Mouse (Mus musculus): ENCODE data around the gene Iqsec1.

Iqsec1 gene

GRCm38 (mm10) chr6:90707143-90707542 lies 281.3 kb downstream of the Iqsec1 start:
- no peak for DNase-seq (ENCODE audit: low spot score in 2 of 2)

- no peak for DNase-seq (ENCODE audit: low spot score in 2 of 2)
Measured at GRCm38 (mm10) chr6:90706490-90706889, 282.0 kb downstream of the Iqsec1 start.

DNA sequence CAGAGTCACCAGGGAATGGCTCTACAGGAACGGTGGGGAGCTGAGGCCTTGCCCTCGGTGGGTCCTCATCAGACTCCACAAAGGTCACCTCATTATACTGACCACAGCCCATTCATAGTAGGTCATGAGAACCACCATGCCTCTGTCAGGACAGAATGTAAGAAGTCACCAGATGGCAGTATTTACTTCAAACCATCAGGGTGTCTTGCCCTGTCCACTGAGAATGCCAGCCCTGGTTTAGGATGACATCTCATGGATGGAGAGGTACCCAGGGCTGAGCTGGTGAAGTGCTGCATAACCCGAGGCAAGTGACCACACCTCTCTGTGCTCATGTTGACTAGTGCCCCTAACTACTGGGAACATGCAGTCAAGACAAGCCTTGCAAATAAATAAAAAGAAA lies 282.7 kb downstream of the Iqsec1 start:
- DNase-seq (ENCODE audit: low spot score in 2 of 2) = no peak

DNA sequence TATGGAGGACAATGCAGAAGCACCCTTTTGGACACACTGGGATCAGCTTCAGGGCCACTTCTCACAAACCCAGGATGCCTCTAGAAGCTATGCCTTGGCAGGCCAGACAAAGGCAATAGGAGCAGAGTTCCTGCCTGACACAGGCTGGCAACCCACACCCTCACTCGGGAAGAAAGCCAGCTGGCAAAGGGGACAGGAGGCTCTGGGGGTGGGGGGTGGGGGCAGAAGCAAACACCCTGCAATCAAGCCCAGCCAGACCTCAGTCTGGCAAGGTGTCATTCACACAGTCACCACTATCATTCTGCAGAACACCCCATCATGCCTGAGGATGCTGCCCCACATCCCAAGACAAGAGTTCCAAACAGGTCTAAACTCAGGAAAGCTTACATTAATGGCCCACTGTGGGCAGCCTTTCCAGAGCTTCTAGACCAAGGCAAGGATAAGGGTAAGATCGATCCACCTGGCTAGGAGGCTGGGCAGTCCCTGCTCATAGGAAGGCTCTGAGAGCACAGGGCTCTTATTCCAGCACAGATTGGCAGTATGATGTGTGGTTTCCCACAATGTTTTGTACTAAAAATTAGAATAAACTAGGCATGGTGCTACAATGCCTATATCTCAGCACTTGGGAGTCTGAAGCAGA lies 283.7 kb downstream of the Iqsec1 start:
- DNase-seq (ENCODE audit: low spot score in 2 of 2) = no peak

DNA sequence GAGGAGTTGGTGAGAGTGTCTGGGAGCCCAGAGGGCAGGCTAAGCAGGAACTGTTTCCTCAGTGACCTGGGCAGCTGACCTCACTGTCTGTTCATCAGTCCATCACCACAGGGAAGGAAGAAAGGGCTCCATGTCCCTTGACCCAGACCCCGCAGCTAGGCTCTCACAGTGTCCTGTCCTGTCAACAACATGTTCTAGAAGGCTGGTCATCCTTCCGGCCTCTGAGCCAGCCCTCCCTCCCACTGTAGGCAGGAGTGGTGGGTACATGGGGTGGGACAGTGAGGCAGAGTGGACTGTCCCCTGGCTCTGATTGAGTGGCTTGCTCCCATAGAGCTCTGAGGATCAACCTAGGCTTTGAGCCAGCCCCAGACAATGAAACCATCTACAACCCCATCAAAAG lies 284.7 kb downstream of the Iqsec1 start:
- no peak for DNase-seq (ENCODE audit: low spot score in 2 of 2)

- DNase-seq (ENCODE audit: low spot score in 2 of 2) = no peak
Measured at GRCm38 (mm10) chr6:90702837-90703735, 285.4 kb downstream of the Iqsec1 start.

DNA sequence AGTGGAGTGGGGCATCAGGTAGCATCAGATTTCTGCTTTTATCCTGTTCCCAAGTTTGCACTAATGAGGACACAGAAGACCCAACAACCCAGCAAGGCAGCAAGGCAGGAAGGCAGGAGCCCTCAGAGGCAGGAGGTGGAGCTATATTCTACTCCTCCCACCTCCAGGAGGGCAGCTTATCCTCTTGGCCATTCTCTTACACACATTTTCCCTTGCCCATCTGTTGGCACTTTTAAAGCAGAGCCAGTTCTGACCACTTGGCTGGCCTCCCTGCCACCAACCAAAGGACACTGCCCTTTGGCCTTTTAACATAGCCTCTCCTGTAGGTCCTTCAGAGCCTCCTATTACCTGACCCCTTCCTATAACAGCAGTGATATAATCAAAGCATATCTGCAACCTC lies 286.3 kb downstream of the Iqsec1 start:
- DNase-seq (ENCODE audit: low spot score in 2 of 2) = no peak

- DNase-seq (ENCODE audit: low spot score in 2 of 2) = no peak
Measured at GRCm38 (mm10) chr6:90701391-90701790, 287.1 kb downstream of the Iqsec1 start.

DNA sequence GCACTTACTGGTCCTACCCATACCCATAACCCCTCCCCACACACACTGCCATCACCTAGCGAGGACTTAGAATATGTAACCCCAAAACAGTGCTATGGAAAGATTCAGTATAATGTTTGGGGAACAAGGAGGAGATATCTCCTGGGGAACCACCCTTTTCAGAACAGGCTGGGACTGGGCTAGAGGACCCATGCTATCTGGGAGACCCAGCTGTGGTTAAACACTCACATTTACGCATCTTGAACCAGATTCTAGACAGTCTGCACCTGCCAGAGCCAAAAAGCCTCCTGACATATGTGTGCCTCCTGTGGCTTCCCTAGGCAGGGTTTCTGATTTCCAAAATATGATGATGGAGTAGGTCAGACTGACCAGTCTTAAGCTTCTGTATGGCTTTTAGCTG lies 287.7 kb downstream of the Iqsec1 start:
- DNase-seq (ENCODE audit: low spot score in 2 of 2) = no peak

DNA sequence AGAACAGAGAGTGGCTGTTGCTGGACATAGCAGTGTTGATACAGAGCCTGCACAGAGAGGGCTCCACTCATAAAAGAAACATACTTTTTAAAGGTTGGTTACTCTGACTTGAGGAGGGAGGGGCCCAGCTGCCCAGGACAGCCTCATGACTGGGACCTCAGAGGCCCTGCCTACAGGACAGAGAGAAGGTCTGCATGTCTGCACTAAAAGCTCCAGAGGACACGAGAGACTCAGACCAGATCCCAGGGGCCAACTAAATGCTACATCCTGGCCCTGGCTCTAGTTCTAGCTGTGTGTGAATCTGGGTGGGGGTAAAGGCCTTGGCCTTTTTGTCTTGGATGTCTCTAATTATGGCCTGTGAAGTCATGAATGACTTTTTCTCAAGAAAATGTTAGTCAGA lies 288.4 kb downstream of the Iqsec1 start:
- no peak for DNase-seq (ENCODE audit: low spot score in 2 of 2)

DNA sequence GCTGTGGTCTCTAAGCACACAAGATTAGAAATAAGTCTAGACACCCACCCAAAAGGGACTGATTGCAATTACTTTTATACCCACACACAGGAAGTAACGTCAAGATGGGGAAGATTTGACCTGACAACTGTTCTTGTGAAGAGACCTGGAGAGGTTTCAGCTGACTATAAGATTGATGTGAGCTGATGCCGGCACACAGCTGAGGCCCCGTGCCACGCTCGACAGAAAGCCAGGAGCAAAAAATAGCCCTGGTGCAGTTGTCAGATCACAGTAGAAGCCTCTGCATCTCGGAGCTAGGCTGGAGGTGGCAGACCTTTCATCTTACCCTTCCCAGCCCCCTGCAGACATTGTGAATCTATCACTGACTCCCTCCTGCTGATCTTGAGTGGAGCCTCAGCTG lies 289.6 kb downstream of the Iqsec1 start:
- no peak for DNase-seq (ENCODE audit: low spot score in 2 of 2)

DNA sequence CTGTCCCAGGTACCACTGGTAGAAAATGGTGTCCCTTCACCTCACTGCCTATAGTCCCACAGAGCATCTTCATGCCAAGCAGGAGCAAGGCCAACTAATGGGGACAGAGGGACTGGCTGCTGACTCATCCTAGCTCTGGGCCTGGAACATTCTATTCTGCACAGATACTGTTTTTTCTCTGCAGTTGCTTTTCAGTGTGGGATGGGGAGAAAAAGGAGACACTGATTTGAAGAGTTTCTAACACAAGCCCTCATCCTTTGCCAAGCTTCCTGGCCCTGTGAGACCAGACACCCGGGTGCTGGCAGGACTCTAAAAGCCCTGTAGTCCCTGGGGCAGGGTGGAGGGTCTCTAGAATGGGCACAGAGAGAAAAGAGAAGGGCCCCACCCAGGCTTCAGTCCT lies 292.7 kb downstream of the Iqsec1 start:
- DNase-seq (ENCODE audit: low spot score in 2 of 2) = no peak

- DNase-seq (ENCODE audit: low spot score in 2 of 2) = no peak
Measured at GRCm38 (mm10) chr6:90692404-90692803, 296.1 kb downstream of the Iqsec1 start.

DNA sequence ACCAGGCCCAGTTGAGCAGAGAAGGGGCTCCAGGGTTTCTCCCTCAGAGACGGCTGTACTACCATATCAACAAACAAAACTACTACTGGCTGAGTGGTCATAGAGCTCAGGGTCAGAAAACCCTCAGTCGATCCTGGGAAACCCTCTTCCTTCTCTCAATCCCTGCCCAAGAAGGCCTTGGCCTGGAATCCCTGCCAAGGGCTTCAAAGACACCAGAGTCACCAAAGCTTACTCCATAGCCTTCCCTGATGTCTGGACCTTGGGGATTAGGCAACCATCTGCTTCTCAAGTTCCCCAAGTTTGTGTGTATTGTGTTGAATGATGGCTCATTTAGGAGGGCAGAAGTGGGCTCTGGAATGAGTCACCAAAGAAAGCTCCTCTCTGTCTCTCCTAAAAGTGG lies 296.6 kb downstream of the Iqsec1 start:
- DNase-seq (ENCODE audit: low spot score in 2 of 2) = no peak

DNA sequence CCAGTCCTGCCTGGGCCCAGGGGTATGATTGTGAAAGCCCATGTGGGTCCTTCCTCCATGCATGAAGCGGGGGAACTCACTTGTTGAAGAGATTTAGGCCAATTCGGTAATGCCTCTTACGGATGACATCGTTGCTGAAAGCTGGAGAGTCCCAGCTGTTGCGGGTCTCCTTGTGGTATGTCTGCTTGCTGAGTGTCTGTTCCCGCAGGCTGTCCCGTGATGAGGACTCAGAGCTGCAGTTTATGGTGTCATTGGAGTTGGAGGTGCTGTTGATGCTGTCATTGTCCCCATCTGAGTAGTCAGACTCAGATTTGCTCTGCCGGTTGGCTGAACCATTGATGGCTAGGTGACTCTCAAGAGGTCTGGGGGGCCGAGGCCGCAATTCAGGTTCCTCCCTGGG lies 299.0 kb downstream of the Iqsec1 start:
- DNase-seq (ENCODE audit: low spot score in 2 of 2) = no peak

GRCm38 (mm10) chr6:90688742-90689141 lies 299.7 kb downstream of the Iqsec1 start:
- no peak for DNase-seq (ENCODE audit: low spot score in 2 of 2)

- DNase-seq (ENCODE audit: low spot score in 2 of 2) = no peak
Measured at GRCm38 (mm10) chr6:90688003-90688402, 300.5 kb downstream of the Iqsec1 start.

DNA sequence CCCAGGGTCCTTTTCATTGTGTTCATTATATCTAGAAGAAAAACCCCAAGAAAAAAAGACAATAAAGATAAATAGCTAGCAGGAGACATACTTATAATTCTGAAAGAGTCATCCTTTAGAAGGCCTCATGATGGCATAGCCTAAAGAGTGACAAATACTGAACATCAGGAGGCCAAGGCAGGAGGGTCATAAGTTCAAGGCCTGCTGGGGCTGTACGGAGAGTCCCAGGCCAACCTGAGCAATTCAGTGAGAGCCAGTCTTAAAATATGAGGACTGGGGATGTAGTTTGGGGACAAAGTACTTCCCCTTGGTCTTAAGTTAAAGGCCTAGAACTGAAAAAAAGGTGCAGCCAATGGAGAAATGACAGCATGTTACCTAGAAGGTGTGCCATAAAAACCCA lies 301.7 kb downstream of the Iqsec1 start:
- DNase-seq (ENCODE audit: low spot score in 2 of 2) = no peak

GRCm38 (mm10) chr6:90683831-90684532 lies 304.5 kb downstream of the Iqsec1 start:
- no peak for DNase-seq (ENCODE audit: low spot score in 2 of 2)

GRCm38 (mm10) chr6:90680401-90680800 lies 308.1 kb downstream of the Iqsec1 start:
- no peak for DNase-seq (ENCODE audit: low spot score in 2 of 2)

GRCm38 (mm10) chr6:90678759-90679158 lies 309.7 kb downstream of the Iqsec1 start:
- DNase-seq (ENCODE audit: low spot score in 2 of 2) = no peak

DNA sequence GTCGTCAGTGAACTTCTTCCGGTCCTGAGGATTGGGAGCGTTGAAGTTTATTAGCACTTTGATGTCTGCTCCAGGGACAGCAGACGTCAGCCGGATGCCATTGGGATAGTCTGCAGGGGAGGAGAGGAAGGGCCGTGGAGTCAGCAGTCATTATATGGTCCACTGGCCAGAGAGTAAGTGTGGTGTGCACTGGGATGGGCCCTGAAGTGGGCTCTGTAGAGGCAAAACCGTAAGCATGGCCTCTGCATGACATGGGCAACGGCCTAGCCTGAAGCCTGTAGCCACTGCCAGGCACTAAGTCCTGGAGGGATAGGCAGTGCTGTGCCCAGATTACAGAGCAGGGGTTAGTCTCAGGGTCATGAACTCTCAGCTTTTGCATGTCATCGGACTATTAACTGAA lies 319.8 kb downstream of the Iqsec1 start:
- DNase-seq (ENCODE audit: low spot score in 2 of 2) = no peak

- DNase-seq (ENCODE audit: low spot score in 2 of 2) = no peak
Measured at GRCm38 (mm10) chr6:90663736-90664135, 324.7 kb downstream of the Iqsec1 start.
